Mouse (Mus musculus): ENCODE data around the gene Grin2d. TPM values are rescaled to one million over a fixed set of nuclear protein-coding genes. Genes with fewer than 3 reads are reported as not detected.

Grin2d gene
- polyA plus RNA-seq, 1 experiment: 1.1 TPM

DNA sequence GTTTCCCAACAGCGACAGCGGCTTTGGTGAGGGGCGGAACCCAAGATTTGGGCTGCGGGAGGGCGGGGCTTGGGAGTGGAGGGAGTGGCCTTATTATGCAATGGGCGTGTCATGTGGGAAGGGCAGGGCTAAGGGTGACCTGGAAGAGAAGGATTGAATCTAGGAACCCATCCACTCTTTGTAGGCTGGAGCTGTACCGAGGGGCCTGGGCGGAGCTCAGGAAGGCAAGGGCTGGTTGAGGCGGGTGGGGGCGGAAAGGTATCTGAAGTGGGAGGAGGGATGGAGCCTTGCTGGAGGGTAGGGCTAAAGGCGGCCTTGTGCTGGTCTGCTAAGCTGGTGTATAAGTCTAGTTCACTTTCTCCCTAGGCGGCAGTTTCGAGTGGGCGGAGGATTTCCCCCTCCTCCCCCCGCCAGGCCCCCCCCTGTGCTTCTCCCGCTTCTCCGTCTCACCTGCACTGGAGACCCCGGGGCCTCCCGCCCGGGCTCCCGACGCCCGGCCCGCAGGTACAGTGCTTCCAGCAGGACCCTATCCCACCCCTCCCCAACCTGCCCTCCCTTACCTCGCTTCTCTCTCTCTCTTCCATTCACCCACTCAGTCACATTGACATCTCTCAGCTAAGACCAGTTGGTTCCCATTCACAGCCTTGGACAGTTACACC is 77.5 kb downstream of the Grin2d start:
- Histone ChIP-seq H3K27me3 (ENCODE audit: control insufficient read depth, insufficient read depth, low read length) (peaks cover 15% of the 10 kb centered on the region; the same call in 1 of the 2 replicates), H3K36me3 (ENCODE audit: control insufficient read depth, insufficient read depth, low read length) (no peaks in the 10 kb centered on the region), H3K4me1 (replicated peaks; ENCODE audit: control insufficient read depth, insufficient read depth, low read length) (peaks cover 15% of the 10 kb centered on the region), H3K27ac (ENCODE audit: control insufficient read depth, insufficient read depth, low read length) (no peak overlapping the region), H3K4me3 (ENCODE audit: control insufficient read depth, insufficient read depth, low read length) (peak overlapping the region; percentile 11; the same call in 1 of the 2 replicates)
- no peak for DNase-seq
- WGBS: 3% methylated on average over 25 of the region's 25 CpGs
- TF ChIP-seq POLR2A (IDR thresholded peaks at IDR 0.05; ENCODE audit: control insufficient read depth, extremely low read depth, insufficient read depth, low read length, poor library complexity) (no peak), CTCF (IDR thresholded peaks at IDR 0.05; ENCODE audit: borderline replicate concordance, control insufficient read depth, extremely low read depth, insufficient read depth, low read length, poor library complexity) (no peak)

DNA sequence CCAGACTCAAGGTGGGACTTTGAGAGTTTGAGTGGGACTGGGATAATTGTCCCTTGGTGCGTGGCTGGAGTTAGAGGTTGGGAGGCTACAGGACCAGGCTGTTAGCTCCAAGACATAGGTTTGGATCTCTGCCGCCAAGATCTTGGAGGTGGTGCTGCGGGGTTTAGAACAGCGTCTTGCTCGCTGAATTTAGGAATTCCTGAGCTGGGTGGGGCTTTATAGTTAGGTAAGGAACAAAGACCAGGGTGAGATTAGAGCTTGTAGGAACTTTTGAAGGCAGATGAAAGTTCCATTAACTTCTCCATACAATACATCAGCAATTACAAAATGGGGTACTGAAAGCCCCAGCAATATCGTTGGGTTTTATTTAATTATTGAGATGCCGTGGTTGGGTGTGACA is 78.2 kb downstream of the Grin2d start:
- Histone ChIP-seq H3K4me1 (replicated peaks; ENCODE audit: control insufficient read depth, insufficient read depth, low read length) (peaks cover 15% of the 10 kb centered on the region), H3K27ac (ENCODE audit: control insufficient read depth, insufficient read depth, low read length) (no peak overlapping the region), H3K27me3 (ENCODE audit: control insufficient read depth, insufficient read depth, low read length) (peaks cover 15% of the 10 kb centered on the region; the same call in 1 of the 2 replicates), H3K4me3 (ENCODE audit: control insufficient read depth, insufficient read depth, low read length) (no peak overlapping the region), H3K36me3 (ENCODE audit: control insufficient read depth, insufficient read depth, low read length) (no peaks in the 10 kb centered on the region)
- WGBS: 51% methylated on average over 7 of the region's 7 CpGs
- TF ChIP-seq CTCF (IDR thresholded peaks at IDR 0.05; ENCODE audit: borderline replicate concordance, control insufficient read depth, extremely low read depth, insufficient read depth, low read length, poor library complexity): no peak
- no peak for TF ChIP-seq POLR2A (IDR thresholded peaks at IDR 0.05; ENCODE audit: control insufficient read depth, extremely low read depth, insufficient read depth, low read length, poor library complexity)
- DNase-seq: no peak

DNA sequence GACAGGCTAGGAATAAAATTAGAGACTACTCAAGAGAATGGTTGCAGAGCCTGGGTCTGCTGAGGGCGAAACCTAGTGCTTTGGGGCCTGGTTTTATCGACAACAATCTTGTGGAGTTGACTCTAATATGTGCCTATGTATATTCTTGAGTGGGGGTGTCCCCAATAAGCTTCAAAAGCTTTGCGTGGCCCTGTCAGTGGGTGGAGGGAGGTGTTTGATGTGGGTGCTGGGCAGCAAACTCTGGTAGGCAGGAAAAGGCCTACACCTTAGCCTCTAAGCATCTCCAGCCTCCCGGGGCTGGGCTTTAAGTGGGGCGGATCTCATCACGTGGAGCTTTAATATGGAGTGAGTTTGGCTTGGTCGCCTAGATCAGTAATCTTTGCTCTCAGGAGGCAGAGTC is 79.2 kb downstream of the Grin2d start:
- H3K27ac ChIP-seq (ENCODE audit: control insufficient read depth, insufficient read depth, low read length): no peak overlapping the region
- H3K36me3 ChIP-seq (ENCODE audit: control insufficient read depth, insufficient read depth, low read length): no peaks in the 10 kb centered on the region
- peaks cover 15% of the 10 kb centered on the region for H3K4me1 ChIP-seq (replicated peaks; ENCODE audit: control insufficient read depth, insufficient read depth, low read length)
- H3K27me3 ChIP-seq (ENCODE audit: control insufficient read depth, insufficient read depth, low read length): peaks cover 15% of the 10 kb centered on the region; the same call in 1 of the 2 replicates
- DNase-seq: no peak
- 49% methylated on average over 7 of the region's 7 CpGs for WGBS
- TF ChIP-seq CTCF (IDR thresholded peaks at IDR 0.05; ENCODE audit: borderline replicate concordance, control insufficient read depth, extremely low read depth, insufficient read depth, low read length, poor library complexity) (no peak), POLR2A (IDR thresholded peaks at IDR 0.05; ENCODE audit: control insufficient read depth, extremely low read depth, insufficient read depth, low read length, poor library complexity) (no peak)
- H3K4me3 ChIP-seq (ENCODE audit: control insufficient read depth, insufficient read depth, low read length): no peak overlapping the region

DNA sequence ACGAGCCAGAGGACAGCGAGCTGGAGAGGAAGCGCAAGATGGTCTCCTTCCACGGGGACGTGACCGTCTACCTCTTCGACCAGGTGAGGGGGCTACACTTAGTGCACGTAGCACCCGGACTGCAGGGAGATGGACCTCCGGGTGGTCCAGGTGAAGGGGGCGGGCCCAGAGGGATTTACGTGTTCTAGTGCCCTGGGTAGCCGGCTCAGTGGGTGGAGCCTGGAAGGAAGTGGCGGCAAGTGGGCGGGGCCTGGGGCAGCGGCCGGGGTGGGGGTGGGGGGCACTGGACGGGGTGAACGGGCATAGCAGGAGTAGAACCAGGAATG is 79.7 kb downstream of the Grin2d start:
- DNase-seq: no peak
- peaks cover 15% of the 10 kb centered on the region; the same call in 1 of the 2 replicates for H3K27me3 ChIP-seq (ENCODE audit: control insufficient read depth, insufficient read depth, low read length)
- WGBS: 2% methylated on average over 19 of the region's 19 CpGs
- H3K4me3 ChIP-seq (ENCODE audit: control insufficient read depth, insufficient read depth, low read length): peak overlapping the region; percentile 33
- TF ChIP-seq CTCF (IDR thresholded peaks at IDR 0.05; ENCODE audit: borderline replicate concordance, control insufficient read depth, extremely low read depth, insufficient read depth, low read length, poor library complexity): no peak
- no peak for TF ChIP-seq POLR2A (IDR thresholded peaks at IDR 0.05; ENCODE audit: control insufficient read depth, extremely low read depth, insufficient read depth, low read length, poor library complexity)
- H3K36me3 ChIP-seq (ENCODE audit: control insufficient read depth, insufficient read depth, low read length): no peaks in the 10 kb centered on the region
- no peak overlapping the region for H3K27ac ChIP-seq (ENCODE audit: control insufficient read depth, insufficient read depth, low read length)
- peaks cover 15% of the 10 kb centered on the region for H3K4me1 ChIP-seq (replicated peaks; ENCODE audit: control insufficient read depth, insufficient read depth, low read length)

- peak overlapping the region; percentile 33 for H3K4me3 ChIP-seq (ENCODE audit: control insufficient read depth, insufficient read depth, low read length)
- H3K4me1 ChIP-seq (replicated peaks; ENCODE audit: control insufficient read depth, insufficient read depth, low read length): peaks cover 15% of the 10 kb centered on the region
- no peak for DNase-seq
- 5% methylated on average over 60 of the region's 60 CpGs for WGBS
- H3K27me3 ChIP-seq (ENCODE audit: control insufficient read depth, insufficient read depth, low read length): peaks cover 15% of the 10 kb centered on the region; the same call in 1 of the 2 replicates
- H3K27ac ChIP-seq (ENCODE audit: control insufficient read depth, insufficient read depth, low read length): no peak overlapping the region
- TF ChIP-seq POLR2A (IDR thresholded peaks at IDR 0.05; ENCODE audit: control insufficient read depth, extremely low read depth, insufficient read depth, low read length, poor library complexity) (no peak), CTCF (IDR thresholded peaks at IDR 0.05; ENCODE audit: borderline replicate concordance, control insufficient read depth, extremely low read depth, insufficient read depth, low read length, poor library complexity) (no peak)
- H3K36me3 ChIP-seq (ENCODE audit: control insufficient read depth, insufficient read depth, low read length): no peaks in the 10 kb centered on the region
Observed at GRCm38 (mm10) chr7:45797661-45798510, 80.3 kb downstream of the Grin2d start.

GRCm38 (mm10) chr7:45796950-45797349 is 81.2 kb downstream of the Grin2d start:
- TF ChIP-seq POLR2A (IDR thresholded peaks at IDR 0.05; ENCODE audit: control insufficient read depth, extremely low read depth, insufficient read depth, low read length, poor library complexity): no peak
- TF ChIP-seq CTCF (IDR thresholded peaks at IDR 0.05; ENCODE audit: borderline replicate concordance, control insufficient read depth, extremely low read depth, insufficient read depth, low read length, poor library complexity): no peak
- no peaks in the 10 kb centered on the region for H3K36me3 ChIP-seq (ENCODE audit: control insufficient read depth, insufficient read depth, low read length)
- H3K27ac ChIP-seq (ENCODE audit: control insufficient read depth, insufficient read depth, low read length): no peak overlapping the region
- WGBS: 70% methylated on average over 6 of the region's 6 CpGs
- H3K27me3 ChIP-seq (ENCODE audit: control insufficient read depth, insufficient read depth, low read length): peaks cover 15% of the 10 kb centered on the region; the same call in 1 of the 2 replicates
- no peak for DNase-seq
- H3K4me1 ChIP-seq (replicated peaks; ENCODE audit: control insufficient read depth, insufficient read depth, low read length): peaks cover 15% of the 10 kb centered on the region
- H3K4me3 ChIP-seq (ENCODE audit: control insufficient read depth, insufficient read depth, low read length): no peak overlapping the region
